Comparison of ENCODE assay signal across 8 mouse cellular contexts in genomic region chr2:131955264-131955663, GRCm38 (mm10). TPM values are rescaled to one million over a fixed set of nuclear protein-coding genes. Genes with fewer than 3 reads are reported as not detected.
DNase-seq lines count a peak whose midpoint lies in the region; ATAC-seq lines count a peak whose summit lies in the region.

No protein-coding gene starts in this region.

- peak overlapping the region; percentile 25 for H3K4me3 ChIP-seq in embryonic facial prominence, embryonic 12.5 days
- H3K4me3 ChIP-seq in hindbrain, embryonic 13.5 days: peak overlapping the region; percentile 42
- peak overlapping the region; percentile 26 for H3K4me3 ChIP-seq in liver, embryonic 11.5 days (ENCODE audit: low read depth, low read length)
- H3K4me3 ChIP-seq in midbrain, embryonic 16.5 days (ENCODE audit: low read depth, low read length): peak overlapping the region; percentile 41

- H3K4me1 ChIP-seq in embryonic facial prominence, embryonic 12.5 days: peaks cover 5% of the 10 kb centered on the region; the same call in 1 of the 2 replicates
- peaks cover 24% of the 10 kb centered on the region for H3K4me1 ChIP-seq in hindbrain, embryonic 13.5 days (replicated peaks)
- peaks cover 9% of the 10 kb centered on the region; the same call in 1 of the 2 replicates for H3K4me1 ChIP-seq in liver, embryonic 11.5 days (replicated peaks; ENCODE audit: control insufficient read depth, insufficient read depth, low read length)
- H3K4me1 ChIP-seq in midbrain, embryonic 16.5 days (ENCODE audit: control insufficient read depth, insufficient read depth, low read length): peaks cover 4% of the 10 kb centered on the region; the same call in 1 of the 2 replicates

- no peak for ATAC-seq in embryonic facial prominence, embryonic 12.5 days (ENCODE audit: insufficient number of reproducible peaks, insufficient read depth, low FRiP score, low TSS enrichment)
- ATAC-seq in hindbrain, embryonic 13.5 days (ENCODE audit: low FRiP score): peak; percentile 77
- ATAC-seq in liver, embryonic 11.5 days (replicated peaks; ENCODE audit: low FRiP score): peak; percentile 62
- ATAC-seq in midbrain, embryonic 16.5 days: peak; percentile 81

- peak; percentile 23 to 67 for DNase-seq in spleen, postnatal 4 days (ENCODE audit: low spot score in 2 of 2)
- DNase-seq in spleen, postnatal 14 days (ENCODE audit: low spot score in 2 of 2): no peak
- DNase-seq in liver, embryonic 11.5 days (ENCODE audit: low spot score): peak; percentile 44
- no peak for DNase-seq in gastrocnemius, postnatal 14 days
- DNase-seq in right cerebral cortex, adult 18-20 months: no peak

- 3% methylated on average over 17 of the region's 17 CpGs for WGBS in embryonic facial prominence, embryonic 12.5 days
- WGBS in hindbrain, embryonic 13.5 days: 3% methylated on average over 17 of the region's 17 CpGs
- WGBS in liver, embryonic 11.5 days: 4% methylated on average over 17 of the region's 17 CpGs
- WGBS in midbrain, embryonic 16.5 days: 2% methylated on average over 17 of the region's 17 CpGs

- no peaks in the 10 kb centered on the region for H3K9me3 ChIP-seq in embryonic facial prominence, embryonic 12.5 days
- no peaks in the 10 kb centered on the region for H3K9me3 ChIP-seq in hindbrain, embryonic 13.5 days
- H3K9me3 ChIP-seq in liver, embryonic 11.5 days (ENCODE audit: control insufficient read depth, low read length): no peaks in the 10 kb centered on the region
- no peaks in the 10 kb centered on the region for H3K9me3 ChIP-seq in midbrain, embryonic 16.5 days (replicated peaks; ENCODE audit: control insufficient read depth, low read length, poor library complexity, severe bottlenecking)

- peak overlapping the region; percentile 48 for H3K4me2 ChIP-seq in embryonic facial prominence, embryonic 12.5 days (replicated peaks)
- H3K4me2 ChIP-seq in hindbrain, embryonic 13.5 days: peak overlapping the region; percentile 62
- peak overlapping the region; percentile 61 for H3K4me2 ChIP-seq in liver, embryonic 11.5 days
- H3K4me2 ChIP-seq in midbrain, embryonic 16.5 days (ENCODE audit: low read length): peak overlapping the region; percentile 75

- H3K27me3 ChIP-seq in embryonic facial prominence, embryonic 12.5 days: peaks cover 45% of the 10 kb centered on the region
- peaks cover 55% of the 10 kb centered on the region for H3K27me3 ChIP-seq in hindbrain, embryonic 13.5 days
- peaks cover 38% of the 10 kb centered on the region for H3K27me3 ChIP-seq in liver, embryonic 11.5 days (replicated peaks; ENCODE audit: control insufficient read depth, insufficient read depth, low read length)
- H3K27me3 ChIP-seq in midbrain, embryonic 16.5 days (ENCODE audit: control insufficient read depth, insufficient read depth, low read depth, low read length): peaks cover 16% of the 10 kb centered on the region

- no peaks in the 10 kb centered on the region for H3K36me3 ChIP-seq in embryonic facial prominence, embryonic 12.5 days
- H3K36me3 ChIP-seq in hindbrain, embryonic 13.5 days: no peaks in the 10 kb centered on the region
- no peaks in the 10 kb centered on the region for H3K36me3 ChIP-seq in liver, embryonic 11.5 days (ENCODE audit: control insufficient read depth, insufficient read depth, low read length)
- no peaks in the 10 kb centered on the region for H3K36me3 ChIP-seq in midbrain, embryonic 16.5 days (ENCODE audit: control insufficient read depth, insufficient read depth, low read length)

- H3K27ac ChIP-seq in embryonic facial prominence, embryonic 12.5 days: no peak overlapping the region
- no peak overlapping the region for H3K27ac ChIP-seq in hindbrain, embryonic 13.5 days
- no peak overlapping the region for H3K27ac ChIP-seq in liver, embryonic 11.5 days (ENCODE audit: low read depth, low read length)
- no peak overlapping the region for H3K27ac ChIP-seq in midbrain, embryonic 16.5 days (ENCODE audit: low read length)

- H3K9ac ChIP-seq in embryonic facial prominence, embryonic 12.5 days: no peak overlapping the region
- H3K9ac ChIP-seq in hindbrain, embryonic 13.5 days: peak overlapping the region; percentile 53
- no peak overlapping the region for H3K9ac ChIP-seq in liver, embryonic 11.5 days (ENCODE audit: low read depth, low read length)
- peak overlapping the region; percentile 8; the same call in 1 of the 2 replicates for H3K9ac ChIP-seq in midbrain, embryonic 16.5 days (ENCODE audit: low read depth, low read length)

- intact Hi-C loops in gastrocnemius, postnatal 14 days (cut with DNase I; ENCODE audit: low total_unique reads): loop anchor here (10.0 kb wide), 1 partner anchor 410 kb away; no protein-coding TSS in a partner anchor

RNA-seq across cellular contexts. Expression of gene Prnd, which starts 4.6 kb away (rescaled TPM):
- 26.5 and 32.1 TPM in 2 replicates for polyA plus RNA-seq in embryonic facial prominence, embryonic 12.5 days (2016; fragmentation: Nextera tagmentation; extraction: Ambion mirVana)
- 11.8 and 13.3 TPM in 2 replicates for polyA plus RNA-seq in hindbrain, embryonic 13.5 days (2015; fragmentation: Nextera tagmentation; extraction: Ambion mirVana)
- polyA plus RNA-seq in liver, embryonic 11.5 days (2014; fragmentation: Nextera tagmentation; extraction: Ambion mirVana): 1.6 and 2.5 TPM in 2 replicates
- 8.0 and 10.7 TPM in 2 replicates for polyA plus RNA-seq in midbrain, embryonic 16.5 days (2015; fragmentation: Nextera tagmentation; extraction: Ambion mirVana)
- total RNA-seq in gastrocnemius, postnatal 14 days (2021): 10 to 100 TPM in 1 of 2 experiments, 1 to 10 TPM in 1; 9.6 to 24.2 TPM

RNA-seq across cellular contexts. Expression of gene Prn, which starts 45.5 kb away (rescaled TPM):
- not detected in 2 replicates for polyA plus RNA-seq in embryonic facial prominence, embryonic 12.5 days (2016; fragmentation: Nextera tagmentation; extraction: Ambion mirVana)
- not detected in 2 replicates for polyA plus RNA-seq in hindbrain, embryonic 13.5 days (2015; fragmentation: Nextera tagmentation; extraction: Ambion mirVana)
- 0.25 TPM in 1 of 2 replicates, not detected in the other for polyA plus RNA-seq in liver, embryonic 11.5 days (2014; fragmentation: Nextera tagmentation; extraction: Ambion mirVana)
- polyA plus RNA-seq in midbrain, embryonic 16.5 days (2015; fragmentation: Nextera tagmentation; extraction: Ambion mirVana): not detected in 2 replicates
- total RNA-seq in gastrocnemius, postnatal 14 days (2021): not detected

RNA-seq across cellular contexts. Expression of gene Prnp, which starts 45.5 kb away (rescaled TPM):
- 47.0 and 49.2 TPM in 2 replicates for polyA plus RNA-seq in embryonic facial prominence, embryonic 12.5 days (2016; fragmentation: Nextera tagmentation; extraction: Ambion mirVana)
- 113 and 118 TPM in 2 replicates for polyA plus RNA-seq in hindbrain, embryonic 13.5 days (2015; fragmentation: Nextera tagmentation; extraction: Ambion mirVana)
- 32.6 and 33.3 TPM in 2 replicates for polyA plus RNA-seq in liver, embryonic 11.5 days (2014; fragmentation: Nextera tagmentation; extraction: Ambion mirVana)
- 177 and 194 TPM in 2 replicates for polyA plus RNA-seq in midbrain, embryonic 16.5 days (2015; fragmentation: Nextera tagmentation; extraction: Ambion mirVana)
- total RNA-seq in gastrocnemius, postnatal 14 days (2021): 10 to 100 TPM; 75.2 to 93.8 TPM

Comparison
In these comparisons a context has a peak if more than half of its experiments do, and no peak if none do; other contexts are left out.
1. DNase-seq: peak in spleen, postnatal 4 days (2 of 2) and liver, embryonic 11.5 days (single experiment); none in spleen, postnatal 14 days (0 of 2), gastrocnemius, postnatal 14 days (single experiment) and right cerebral cortex, adult 18-20 months (single experiment).
2. H3K9ac ChIP-seq: peak in hindbrain, embryonic 13.5 days (single experiment) and midbrain, embryonic 16.5 days (single experiment); none in embryonic facial prominence, embryonic 12.5 days (single experiment) and liver, embryonic 11.5 days (single experiment).
3. Peak in every context shown above with its lines, with median percentiles within 50 percentile points of each other: H3K4me2 ChIP-seq and H3K4me3 ChIP-seq.